Mouse (Mus musculus) embryonic stem cell, embryonic (primary cell): ENCODE data around the gene Asb3.

Source experiments
- CTCF ChIA-PET, 4 experiments: fragments of 300-600 bp in 2 of 4; fragments of 350-600 bp in 2 of 4; sonication (Branson Sonifier 250); formaldehyde crosslinking; loops; one replicate each; lab custom pipeline; 2022; ENCODE audit warnings: inconsistent platforms in 2 of 4; lab: Charles Lee
- POLR2A ChIA-PET, 4 experiments: fragments of 300-600 bp in 2 of 4; fragments of 350-600 bp in 2 of 4; sonication (Branson Sonifier 250); formaldehyde crosslinking; loops; one replicate each; lab custom pipeline; 2022; ENCODE audit warnings: antibody characterized with exemption in 4 of 4, inconsistent platforms in 1 of 4; lab: Charles Lee

Asb3 gene

DNA sequence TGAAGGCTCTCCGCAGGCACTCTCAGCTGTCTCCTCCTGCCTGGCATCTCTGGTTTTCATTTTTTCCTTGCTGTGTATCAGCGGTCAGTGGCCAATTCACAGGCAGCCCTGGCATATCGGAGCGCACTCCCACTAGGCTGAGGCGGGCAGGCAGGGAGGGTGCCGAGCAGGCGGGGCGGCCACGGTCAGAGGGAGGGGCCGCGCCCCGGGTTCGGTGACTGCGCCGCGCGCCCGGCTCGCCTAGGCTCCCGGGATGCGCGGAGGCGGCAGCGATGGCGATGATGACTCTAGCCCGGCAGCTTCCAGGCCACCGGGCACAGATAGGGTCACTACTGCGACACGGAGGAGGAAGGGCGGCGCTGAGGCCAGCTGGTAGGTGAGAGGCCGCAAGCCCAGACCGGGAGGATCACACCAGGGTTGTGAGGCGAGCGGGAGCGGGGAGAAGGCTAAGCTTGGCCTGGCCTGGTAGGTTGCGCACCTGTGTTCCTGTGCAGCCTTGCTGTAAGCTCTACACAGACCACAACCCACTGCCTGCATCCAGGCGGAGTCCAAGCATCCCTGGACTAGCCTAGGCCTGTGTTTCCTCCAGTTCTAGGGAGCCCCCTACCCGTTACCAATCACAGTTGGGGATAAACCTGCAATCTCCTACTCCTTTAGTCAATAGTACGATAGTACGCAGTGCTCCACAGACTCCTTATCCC, at the start of gene Asb3, which contains the start of gene Gpr75:
Gene Asb3, plus strand, starts transcription at position 246 of the 701 bp plus-strand sequence.
Gene Gpr75, plus strand, starts transcription at position 188 of the 701 bp plus-strand sequence.
- POLR2A ChIA-PET, result interaction anchor here in 3 of 4 experiments (0.5 to 1.4 kb wide), 12 partner anchors 11 to 1815 kb away, joined by 3 to 9 read pairs (median 3); partner anchors contain the start of genes Acyp2 (in 1 of the 3) and Stc2 (in 1 of the 3)
- CTCF ChIA-PET, result interaction anchor here in 2 of 4 experiments (0.6 kb wide), 3 partner anchors 63 to 795 kb away, joined by 3 to 4 read pairs (median 3); no protein-coding TSS in a partner anchor

DNA sequence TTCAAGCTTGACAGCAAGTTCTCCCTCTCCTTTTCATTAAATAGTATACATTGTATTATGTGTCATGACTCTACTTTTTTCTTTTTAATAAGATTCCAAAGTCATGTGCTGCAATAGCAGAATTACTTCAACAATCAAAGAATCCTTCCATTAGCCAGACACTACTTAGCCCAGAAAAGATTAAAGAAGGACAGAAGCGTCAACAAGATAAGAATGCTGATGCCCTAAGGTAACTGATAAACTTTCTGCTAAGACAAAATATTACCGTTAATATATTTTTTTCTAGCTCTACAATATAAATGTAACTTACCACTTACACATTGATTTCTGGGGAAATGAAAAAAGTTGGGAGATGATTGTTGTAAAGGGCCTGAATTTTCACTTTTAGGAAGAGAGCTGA, 46.4 kb upstream of the Asb3 start:
- POLR2A ChIA-PET, result interaction anchor here in 2 of 4 experiments (0.5 to 1.0 kb wide), 2 partner anchors 33 to 45 kb away, joined by 3 read pairs; no protein-coding TSS in a partner anchor
- CTCF ChIA-PET, result no interaction called here

DNA sequence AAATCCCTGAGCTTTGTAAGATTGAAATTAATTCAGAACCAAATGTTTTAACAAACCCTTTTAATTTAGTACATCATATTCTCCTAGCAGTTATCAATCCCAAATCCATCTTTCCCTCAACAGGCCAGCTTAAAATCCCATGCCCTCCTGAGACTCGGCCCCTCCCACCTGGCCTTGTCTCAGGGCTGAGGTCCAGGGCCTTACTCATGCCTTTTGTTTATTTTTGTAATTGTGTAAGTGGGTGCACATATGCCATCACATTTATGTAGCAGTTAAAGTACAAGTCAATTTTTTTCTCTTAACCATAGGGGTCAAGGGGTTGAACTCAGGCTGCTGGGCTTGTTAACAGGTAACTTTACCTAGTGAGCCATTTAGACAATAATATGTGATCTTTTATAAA, 40.9 kb upstream of the Asb3 start:
- ChIA-PET CTCF (no interaction called here), POLR2A (no interaction called here)

GRCm38 (mm10) chr11:30872425-30872824, 12.8 kb upstream of the Asb3 start:
- CTCF ChIA-PET, result no interaction called here

DNA sequence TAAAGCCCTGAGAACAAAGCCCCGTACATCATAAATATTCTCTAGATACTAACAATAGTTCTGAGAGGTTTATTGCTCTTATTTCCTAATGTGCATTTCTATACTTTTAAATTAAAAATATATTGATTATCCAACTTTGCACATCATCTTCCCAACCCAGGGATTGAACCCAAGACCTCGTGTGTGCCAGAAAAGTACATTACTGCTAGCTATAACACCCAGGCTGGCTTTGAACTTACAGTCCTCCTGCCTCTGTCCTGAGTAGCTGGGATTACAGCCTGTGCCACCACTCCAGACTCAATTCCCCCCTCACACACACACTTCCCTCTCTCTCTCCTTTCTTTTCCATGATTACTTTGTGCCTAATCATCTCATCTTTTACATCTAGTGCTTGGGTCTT, 2.9 kb downstream of the Asb3 start:
- ChIA-PET POLR2A (interaction anchor here in 1 of 4 experiments (0.6 to 0.7 kb wide), 3 partner anchors 10 to 862 kb away, joined by 3 to 4 read pairs (median 3); partner anchors contain the start of gene Eml6), CTCF (no interaction called here)

More at GRCm38 (mm10) chr11:30872425-30872824, 12.8 kb upstream of the Asb3 start:
- POLR2A ChIA-PET, result interaction anchor here in 2 of 4 experiments (0.7 to 1.4 kb wide), 3 partner anchors 8 to 22 kb away, joined by 3 read pairs; no protein-coding TSS in a partner anchor

DNA sequence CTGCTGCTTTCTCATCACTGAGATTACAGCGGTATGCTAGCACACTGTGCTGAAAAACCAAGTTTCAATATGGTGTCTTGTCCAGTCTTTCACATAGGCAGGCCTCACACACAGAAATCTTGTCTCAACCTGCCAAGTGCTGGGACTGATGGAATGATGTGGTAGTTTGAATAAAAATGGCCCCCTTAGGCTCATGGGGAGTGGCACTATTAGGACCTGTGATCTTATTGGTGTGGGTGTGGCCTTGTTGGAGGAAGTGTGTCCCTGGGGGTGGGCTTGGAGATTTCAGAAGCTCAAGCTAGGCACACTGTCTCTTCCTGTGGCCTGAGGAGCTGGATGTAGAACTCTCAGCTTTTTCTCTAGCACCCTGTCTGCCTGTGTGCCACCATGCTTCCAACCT, 11.0 kb downstream of the Asb3 start:
- CTCF ChIA-PET, result no interaction called here
- POLR2A ChIA-PET, result interaction anchor here in 1 of 4 experiments (0.9 kb wide), 1 partner anchor 10 kb away, joined by 3 read pairs; no protein-coding TSS in a partner anchor

DNA sequence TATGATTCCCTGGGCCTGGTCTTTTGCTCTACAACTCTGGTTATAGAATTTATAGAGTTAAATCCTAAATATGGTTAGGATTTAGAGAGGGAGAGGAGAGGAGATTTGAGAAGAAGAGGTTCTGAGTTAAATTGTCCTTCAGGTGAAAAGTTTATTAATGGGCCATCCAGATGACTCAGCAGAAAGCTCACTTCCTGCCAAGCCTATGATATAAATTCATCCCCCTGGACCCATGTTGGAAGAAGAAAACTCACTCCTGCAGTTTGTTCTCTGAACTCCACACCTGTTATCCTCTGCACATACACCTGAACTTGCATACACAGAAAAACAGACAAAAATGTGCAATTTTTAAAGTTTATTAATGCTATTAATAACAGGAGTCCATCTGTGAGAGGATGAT, 14.1 kb downstream of the Asb3 start:
- ChIA-PET POLR2A (no interaction called here), CTCF (no interaction called here)

DNA sequence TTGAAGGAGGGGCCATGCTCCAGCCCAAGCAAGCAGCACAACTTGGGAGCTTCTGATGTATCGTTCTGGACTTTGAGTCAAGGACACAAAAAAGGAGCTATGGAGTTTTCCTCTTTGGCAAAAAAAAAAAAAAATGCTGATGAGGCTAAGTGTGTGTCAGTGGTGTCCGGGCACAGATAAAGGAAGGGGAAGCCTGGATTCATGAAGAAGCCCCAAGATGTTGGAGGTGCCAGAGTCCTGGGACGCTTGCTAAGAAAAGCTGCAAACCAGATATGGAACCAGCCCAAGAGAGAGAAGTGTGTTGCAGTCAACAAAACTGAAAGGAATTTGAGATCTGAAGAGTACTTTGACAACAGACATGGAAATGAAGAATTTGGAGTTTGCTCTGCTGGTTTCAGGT, 27.1 kb downstream of the Asb3 start:
- ChIA-PET POLR2A (interaction anchor here in 1 of 4 experiments (1.1 kb wide), 1 partner anchor 10 kb away, joined by 3 read pairs; no protein-coding TSS in a partner anchor), CTCF (no interaction called here)

- CTCF ChIA-PET, result interaction anchor here in 1 of 4 experiments (0.6 kb wide), 1 partner anchor 692 kb away, joined by 3 read pairs; no protein-coding TSS in a partner anchor
These were observed 35.4 kb downstream of the Asb3 start for GRCm38 (mm10) chr11:30920641-30921040.

GRCm38 (mm10) chr11:30923283-30923682, 38.1 kb downstream of the Asb3 start:
- CTCF ChIA-PET, result interaction anchor here in 1 of 4 experiments (0.6 kb wide), 1 partner anchor 1204 kb away, joined by 6 read pairs; no protein-coding TSS in a partner anchor

More at GRCm38 (mm10) chr11:30920641-30921040, 35.4 kb downstream of the Asb3 start:
- POLR2A ChIA-PET, result interaction anchor here in 1 of 4 experiments (0.5 kb wide), 1 partner anchor 697 kb away, joined by 3 read pairs; no protein-coding TSS in a partner anchor

DNA sequence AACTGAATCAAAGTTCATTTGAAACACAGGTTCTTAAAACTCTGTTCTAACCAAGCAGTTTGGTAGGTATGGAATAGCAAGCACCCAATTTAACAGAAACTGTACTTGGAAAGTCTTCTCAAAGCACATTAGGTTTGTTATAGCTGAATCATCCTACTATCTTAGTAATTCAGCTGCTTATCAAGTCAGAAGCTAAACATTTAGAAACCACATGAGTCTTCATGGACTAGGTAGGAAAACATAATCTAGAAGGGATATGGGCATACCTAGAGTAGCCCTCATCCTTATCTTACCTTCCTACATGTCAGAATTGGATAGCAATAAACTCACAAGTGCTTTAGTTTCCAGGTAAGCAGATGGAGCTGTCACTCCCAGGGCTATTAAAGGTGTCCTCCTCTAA, 42.9 kb downstream of the Asb3 start:
- CTCF ChIA-PET, result no interaction called here
- POLR2A ChIA-PET, result interaction anchor here in 1 of 4 experiments (1.0 to 1.4 kb wide), 2 partner anchors 11 to 51 kb away, joined by 3 to 4 read pairs; no protein-coding TSS in a partner anchor

More at GRCm38 (mm10) chr11:30923283-30923682, 38.1 kb downstream of the Asb3 start:
- POLR2A ChIA-PET, result interaction anchor here in 1 of 4 experiments (1.2 to 1.4 kb wide), 2 partner anchors 11 to 51 kb away, joined by 3 to 4 read pairs; no protein-coding TSS in a partner anchor

GRCm38 (mm10) chr11:30928498-30928897, 43.3 kb downstream of the Asb3 start:
- ChIA-PET CTCF (no interaction called here), POLR2A (interaction anchor here in 1 of 4 experiments (1.0 to 1.2 kb wide), 2 partner anchors 14 to 52 kb away, joined by 3 read pairs; no protein-coding TSS in a partner anchor)

DNA sequence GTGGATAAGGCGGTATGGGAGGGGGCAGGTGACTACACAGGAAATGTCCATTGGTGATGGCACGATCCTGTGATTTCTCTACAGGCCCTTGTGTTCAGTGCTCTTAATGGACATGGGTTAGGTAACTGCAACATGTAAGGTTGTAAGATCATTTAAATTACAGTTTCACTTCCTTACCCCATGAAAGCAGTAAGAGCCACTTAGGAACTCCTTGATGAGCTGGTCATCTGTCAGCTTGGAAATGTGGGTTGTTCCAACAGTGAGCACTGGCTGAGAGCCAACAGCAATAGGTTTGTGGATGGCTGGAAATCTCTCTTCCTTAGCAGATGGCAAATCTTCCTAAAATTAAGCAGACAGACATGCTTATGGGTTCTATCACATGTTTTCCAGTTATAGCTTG, 58.3 kb downstream of the Asb3 start:
- POLR2A ChIA-PET, result no interaction called here
- CTCF ChIA-PET, result no interaction called here

DNA sequence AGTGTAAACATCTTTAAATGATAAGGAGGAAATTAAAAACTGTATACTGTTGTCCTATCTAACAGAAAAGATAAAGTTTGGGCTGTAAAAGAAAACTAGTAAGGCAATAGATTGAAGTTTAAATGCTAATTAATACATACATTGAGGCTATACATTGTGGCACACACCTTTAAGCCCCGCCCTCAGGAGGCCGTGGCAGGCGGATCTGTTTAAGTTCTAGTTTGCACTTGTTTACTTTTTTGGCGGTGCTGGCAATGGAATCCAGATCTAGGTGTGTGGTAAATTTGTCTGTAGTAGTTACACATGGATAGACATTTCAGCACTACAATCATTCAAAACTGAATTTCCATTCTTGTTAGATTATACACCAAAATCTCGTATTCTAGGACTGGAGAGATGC, 67.6 kb downstream of the Asb3 start:
- POLR2A ChIA-PET, result interaction anchor here in 1 of 4 experiments (2.2 kb wide), 1 partner anchor 33 kb away, joined by 8 read pairs; the partner anchor contains the start of gene Chac2
- CTCF ChIA-PET, result no interaction called here

DNA sequence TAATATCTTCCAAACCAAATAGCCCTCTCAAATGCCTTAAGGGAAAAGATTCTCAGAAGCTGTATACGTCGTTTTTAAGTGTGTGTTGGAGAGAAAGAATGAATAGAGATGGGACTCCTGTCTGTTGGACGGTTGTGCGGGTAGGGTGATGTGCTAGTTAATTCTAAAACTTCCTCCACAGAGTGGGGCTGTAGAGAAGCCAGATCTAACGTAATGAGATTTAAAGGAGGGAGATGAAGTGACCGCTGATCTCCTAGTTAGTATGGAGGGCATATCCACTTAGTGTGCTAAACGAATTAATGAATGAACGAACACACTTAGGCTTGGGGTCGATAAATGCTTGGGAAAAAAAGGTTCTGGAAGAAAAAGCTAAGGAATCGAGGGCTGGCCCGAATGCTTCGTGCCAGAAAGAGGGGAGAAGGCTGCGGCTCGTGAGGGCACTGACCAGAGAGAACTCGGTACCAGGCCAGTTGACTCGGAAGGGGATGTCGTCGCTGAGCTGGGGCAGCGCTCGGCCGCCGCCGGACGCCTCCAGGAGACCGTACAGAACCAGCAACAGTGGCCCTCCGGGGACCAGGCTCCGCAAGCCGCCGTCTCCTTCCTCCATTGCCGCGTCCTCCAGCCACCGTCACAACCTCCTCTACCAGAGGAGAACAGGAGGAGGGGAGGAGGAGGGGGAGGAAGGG, 68.4 kb downstream of the Asb3 start:
- ChIA-PET CTCF (no interaction called here), POLR2A (interaction anchor here in 3 of 4 experiments (0.5 to 2.2 kb wide), 7 partner anchors 9 to 783 kb away, joined by 3 to 8 read pairs (median 3); partner anchors contain the start of gene Chac2 (in 2 of the 3))

DNA sequence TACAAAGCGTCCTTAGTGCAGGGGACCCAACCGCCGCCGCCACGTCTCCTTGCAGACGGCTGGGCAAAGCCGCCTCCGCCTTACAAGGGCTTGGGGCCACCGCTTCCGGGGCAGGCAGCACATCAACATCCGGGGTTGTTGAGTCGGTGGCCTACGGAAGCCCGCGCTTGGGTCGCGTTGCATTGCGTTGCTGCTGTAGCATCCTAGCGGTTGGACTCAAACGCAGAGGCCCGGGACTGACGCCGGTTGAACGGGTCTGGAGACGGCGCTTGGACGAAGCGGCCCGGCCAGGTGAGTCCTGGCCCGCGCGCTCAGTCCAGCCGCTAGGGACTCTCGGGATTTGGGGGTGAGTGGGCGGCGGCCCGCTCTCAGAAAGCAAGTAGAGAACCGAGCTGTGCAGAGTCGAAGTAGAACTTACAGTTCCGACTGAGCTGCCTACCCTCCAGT, 69.1 kb downstream of the Asb3 start, which contains the start of gene Erlec1:
Gene Erlec1, minus strand, starts transcription at position 57 of the 447 bp plus-strand sequence.
- ChIA-PET POLR2A (interaction anchor here in 3 of 4 experiments (0.6 to 2.2 kb wide), 7 partner anchors 10 to 782 kb away, joined by 3 to 8 read pairs (median 4); partner anchors contain the start of gene Chac2 (in 2 of the 3)), CTCF (no interaction called here)

DNA sequence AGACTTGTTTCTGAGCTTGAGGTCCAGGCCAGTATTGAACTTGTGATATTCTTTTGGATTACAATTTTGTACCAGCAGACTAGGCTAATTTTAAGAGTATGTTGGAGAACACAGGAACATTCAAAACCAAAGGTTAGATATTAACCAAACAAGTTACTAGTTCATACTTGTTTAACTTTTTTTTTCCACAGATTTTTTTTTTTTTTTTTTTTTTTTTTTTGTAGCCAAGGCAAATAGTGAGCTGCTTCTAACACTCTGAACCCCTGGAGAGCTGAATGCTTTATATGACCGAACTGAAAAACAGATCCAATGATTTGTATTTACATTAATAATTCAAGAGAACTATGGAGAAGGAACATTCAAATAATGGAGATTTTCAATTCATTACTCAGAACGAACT, 100.0 kb downstream of the Asb3 start:
- ChIA-PET POLR2A (interaction anchor here (0.6 to 2.1 kb wide), 12 partner anchors 9 to 932 kb away, joined by 3 to 15 read pairs (median 4); partner anchors contain the start of genes Erlec1 (in 2 of the 4) and Stc2 (in 1 of the 4)), CTCF (interaction anchor here in 1 of 4 experiments (1.0 to 1.4 kb wide), 2 partner anchors 388 to 653 kb away, joined by 3 to 6 read pairs; no protein-coding TSS in a partner anchor)
